Mouse (Mus musculus): Measurements from ENCODE around the gene Lrmda. TPM values are rescaled to one million over a fixed set of nuclear protein-coding genes. Genes with fewer than 3 reads are reported as not detected.

Gene Lrmda
- polyA plus RNA-seq, 1 experiment from 2014 or later = not detected

DNA sequence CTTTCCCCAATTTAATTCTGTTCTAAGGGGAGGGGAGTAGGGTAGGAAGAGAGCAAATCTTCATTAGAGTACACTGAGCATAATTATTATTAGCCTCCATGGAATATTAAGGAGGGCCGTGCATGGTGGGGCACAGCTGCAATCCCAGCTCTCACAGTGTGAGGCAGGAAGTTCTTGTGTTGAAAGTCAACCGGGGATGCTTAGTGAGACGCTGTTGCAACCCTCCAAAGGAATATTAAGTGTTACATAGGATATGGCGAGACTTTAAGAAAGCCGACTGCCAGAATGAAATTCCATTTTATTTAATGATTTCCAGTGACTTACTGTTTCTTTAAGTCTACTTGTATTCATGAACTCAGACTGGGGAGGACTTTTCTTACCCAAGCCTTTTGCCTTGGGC lies 23.9 kb downstream of the Lrmda start:
- Histone ChIP-seq H3K27ac (ENCODE audit: low read depth, low read length) (no peak overlapping the region), H3K4me3 (ENCODE audit: low read depth, low read length) (no peak overlapping the region), H3K4me1 (replicated peaks; ENCODE audit: control insufficient read depth, insufficient read depth, low read length) (peaks cover 3% of the 10 kb centered on the region; the same call in 1 of the 2 replicates), H3K36me3 (ENCODE audit: control insufficient read depth, insufficient read depth, low read length) (no peaks in the 10 kb centered on the region), H3K9me3 (ENCODE audit: control insufficient read depth, low read length) (no peaks in the 10 kb centered on the region), H3K9ac (ENCODE audit: low read length) (no peak overlapping the region), H3K4me2 (ENCODE audit: low read depth, low read length, severe bottlenecking) (no peak overlapping the region), H3K27me3 (ENCODE audit: control insufficient read depth, insufficient read depth, low read length) (peaks cover 8% of the 10 kb centered on the region)
- 85% methylated on average over 5 of the region's 5 CpGs for WGBS
- ATAC-seq (replicated peaks; ENCODE audit: low FRiP score) (no peak), DNase-seq (ENCODE audit: low spot score) (no peak)

DNA sequence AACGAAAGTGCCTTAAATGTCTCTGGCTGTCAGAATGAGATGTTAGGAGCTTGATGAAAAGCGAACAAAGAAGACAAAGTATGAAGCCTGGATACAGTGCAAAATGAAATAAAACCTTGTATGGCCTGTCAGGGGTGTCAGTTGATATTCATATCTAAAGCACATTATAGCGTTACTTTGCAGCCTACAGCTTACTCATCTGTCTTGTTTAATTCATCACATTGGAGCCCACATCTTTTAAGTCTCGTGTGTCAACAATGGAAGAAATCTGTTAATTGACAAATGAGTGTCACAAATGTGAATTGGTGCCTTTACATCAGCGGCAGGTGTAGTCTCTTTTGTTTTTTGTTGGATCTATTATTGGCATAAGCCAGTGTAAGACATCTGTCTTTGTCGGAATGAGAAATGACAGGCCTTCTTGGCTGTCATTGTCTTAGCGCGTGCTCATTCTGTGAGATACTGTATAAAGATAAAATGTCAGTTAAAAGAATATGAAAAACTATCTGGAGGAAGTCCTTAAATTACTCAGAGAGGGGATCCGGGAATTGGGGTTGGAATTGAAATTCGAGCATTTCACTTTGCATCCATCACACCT lies 26.8 kb downstream of the Lrmda start:
- DNase-seq (ENCODE audit: low spot score) (no peak), ATAC-seq (replicated peaks; ENCODE audit: low FRiP score) (no peak)
- Histone ChIP-seq H3K36me3 (ENCODE audit: control insufficient read depth, insufficient read depth, low read length) (no peaks in the 10 kb centered on the region), H3K4me1 (replicated peaks; ENCODE audit: control insufficient read depth, insufficient read depth, low read length) (no peaks in the 10 kb centered on the region), H3K9ac (ENCODE audit: low read length) (no peak overlapping the region), H3K27me3 (ENCODE audit: control insufficient read depth, insufficient read depth, low read length) (no peaks in the 10 kb centered on the region), H3K4me3 (ENCODE audit: low read depth, low read length) (no peak overlapping the region), H3K27ac (ENCODE audit: low read depth, low read length) (no peak overlapping the region), H3K4me2 (ENCODE audit: low read depth, low read length, severe bottlenecking) (no peak overlapping the region), H3K9me3 (ENCODE audit: control insufficient read depth, low read length) (no peaks in the 10 kb centered on the region)
- 89% methylated on average over 10 of the region's 10 CpGs for WGBS

- H3K4me1 ChIP-seq (replicated peaks; ENCODE audit: control insufficient read depth, insufficient read depth, low read length) = no peaks in the 10 kb centered on the region
- no peak overlapping the region for H3K4me2 ChIP-seq (ENCODE audit: low read depth, low read length, severe bottlenecking)
- 87% methylated on average over 18 of the region's 18 CpGs for WGBS
- no peak overlapping the region for H3K4me3 ChIP-seq (ENCODE audit: low read depth, low read length)
- H3K9ac ChIP-seq (ENCODE audit: low read length) = no peak overlapping the region
- H3K27me3 ChIP-seq (ENCODE audit: control insufficient read depth, insufficient read depth, low read length) = no peaks in the 10 kb centered on the region
- H3K36me3 ChIP-seq (ENCODE audit: control insufficient read depth, insufficient read depth, low read length) = no peaks in the 10 kb centered on the region
- no peaks in the 10 kb centered on the region for H3K9me3 ChIP-seq (ENCODE audit: control insufficient read depth, low read length)
- DNase-seq (ENCODE audit: low spot score) = peak; percentile 41
- no peak for ATAC-seq (replicated peaks; ENCODE audit: low FRiP score)
- H3K27ac ChIP-seq (ENCODE audit: low read depth, low read length) = no peak overlapping the region
Measured at GRCm38 (mm10) chr14:22048068-22048899, 28.8 kb downstream of the Lrmda start.

- no peak overlapping the region for H3K27ac ChIP-seq (ENCODE audit: low read depth, low read length)
- no peak overlapping the region for H3K9ac ChIP-seq (ENCODE audit: low read length)
- ATAC-seq (replicated peaks; ENCODE audit: low FRiP score) (no peak), DNase-seq (ENCODE audit: low spot score) (peak; percentile 38)
- no peak overlapping the region for H3K4me2 ChIP-seq (ENCODE audit: low read depth, low read length, severe bottlenecking)
- H3K9me3 ChIP-seq (ENCODE audit: control insufficient read depth, low read length) = no peaks in the 10 kb centered on the region
- H3K27me3 ChIP-seq (ENCODE audit: control insufficient read depth, insufficient read depth, low read length) = no peaks in the 10 kb centered on the region
- H3K36me3 ChIP-seq (ENCODE audit: control insufficient read depth, insufficient read depth, low read length) = no peaks in the 10 kb centered on the region
- no peak overlapping the region for H3K4me3 ChIP-seq (ENCODE audit: low read depth, low read length)
- no peaks in the 10 kb centered on the region for H3K4me1 ChIP-seq (replicated peaks; ENCODE audit: control insufficient read depth, insufficient read depth, low read length)
- WGBS = 65% methylated on average over 6 of the region's 6 CpGs
Measured at GRCm38 (mm10) chr14:22048900-22049199, 29.3 kb downstream of the Lrmda start.

DNA sequence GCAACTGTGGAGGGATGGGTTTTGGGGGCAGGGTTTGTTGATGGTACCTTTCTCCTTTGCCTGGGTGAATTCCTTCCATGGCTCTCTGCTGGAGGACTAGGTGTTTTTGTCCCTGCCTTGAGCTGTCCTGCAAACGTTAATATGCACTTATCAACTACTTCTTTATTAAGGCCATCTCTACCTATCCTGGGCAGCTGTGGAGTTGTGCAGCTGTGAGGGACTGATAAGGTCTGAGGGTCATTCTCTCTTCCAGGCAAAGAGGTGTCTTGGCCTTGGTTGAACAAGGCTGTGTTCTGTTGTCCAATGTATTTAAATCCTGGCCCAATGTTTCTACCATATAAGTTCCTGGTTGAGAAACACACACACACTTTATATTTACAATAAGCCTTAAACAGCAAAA lies 29.8 kb downstream of the Lrmda start:
- no peaks in the 10 kb centered on the region for H3K27me3 ChIP-seq (ENCODE audit: control insufficient read depth, insufficient read depth, low read length)
- H3K4me2 ChIP-seq (ENCODE audit: low read depth, low read length, severe bottlenecking) = no peak overlapping the region
- no peaks in the 10 kb centered on the region for H3K36me3 ChIP-seq (ENCODE audit: control insufficient read depth, insufficient read depth, low read length)
- no peak overlapping the region for H3K9ac ChIP-seq (ENCODE audit: low read length)
- DNase-seq (ENCODE audit: low spot score) (peak; percentile 13), ATAC-seq (replicated peaks; ENCODE audit: low FRiP score) (no peak)
- no peak overlapping the region for H3K27ac ChIP-seq (ENCODE audit: low read depth, low read length)
- H3K4me3 ChIP-seq (ENCODE audit: low read depth, low read length) = no peak overlapping the region
- WGBS = 68% methylated on average over 1 of the region's 1 CpGs
- H3K4me1 ChIP-seq (replicated peaks; ENCODE audit: control insufficient read depth, insufficient read depth, low read length) = no peaks in the 10 kb centered on the region
- no peaks in the 10 kb centered on the region for H3K9me3 ChIP-seq (ENCODE audit: control insufficient read depth, low read length)

- no peak for DNase-seq (ENCODE audit: low spot score)
- Histone ChIP-seq H3K4me2 (ENCODE audit: low read depth, low read length, severe bottlenecking) (no peak overlapping the region), H3K9me3 (ENCODE audit: control insufficient read depth, low read length) (no peaks in the 10 kb centered on the region)
Measured at GRCm38 (mm10) chr14:22051941-22052664, 32.6 kb downstream of the Lrmda start.

GRCm38 (mm10) chr14:22055630-22056029 lies 36.1 kb downstream of the Lrmda start:
- Histone ChIP-seq H3K27me3 (ENCODE audit: control insufficient read depth, insufficient read depth, low read length) (no peaks in the 10 kb centered on the region), H3K4me2 (ENCODE audit: low read depth, low read length, severe bottlenecking) (no peak overlapping the region), H3K9me3 (ENCODE audit: control insufficient read depth, low read length) (no peaks in the 10 kb centered on the region), H3K27ac (ENCODE audit: low read depth, low read length) (no peak overlapping the region), H3K36me3 (ENCODE audit: control insufficient read depth, insufficient read depth, low read length) (no peaks in the 10 kb centered on the region), H3K9ac (ENCODE audit: low read length) (no peak overlapping the region), H3K4me1 (replicated peaks; ENCODE audit: control insufficient read depth, insufficient read depth, low read length) (no peaks in the 10 kb centered on the region), H3K4me3 (ENCODE audit: low read depth, low read length) (no peak overlapping the region)
- 79% methylated on average over 8 of the region's 8 CpGs for WGBS
- ATAC-seq (replicated peaks; ENCODE audit: low FRiP score) (no peak), DNase-seq (ENCODE audit: low spot score) (no peak)

More at GRCm38 (mm10) chr14:22051941-22052664, 32.6 kb downstream of the Lrmda start:
- Histone ChIP-seq H3K36me3 (ENCODE audit: control insufficient read depth, insufficient read depth, low read length) (no peaks in the 10 kb centered on the region), H3K4me1 (replicated peaks; ENCODE audit: control insufficient read depth, insufficient read depth, low read length) (no peaks in the 10 kb centered on the region), H3K27me3 (ENCODE audit: control insufficient read depth, insufficient read depth, low read length) (no peaks in the 10 kb centered on the region), H3K4me3 (ENCODE audit: low read depth, low read length) (no peak overlapping the region), H3K9ac (ENCODE audit: low read length) (no peak overlapping the region), H3K27ac (ENCODE audit: low read depth, low read length) (no peak overlapping the region)
- no peak for ATAC-seq (replicated peaks; ENCODE audit: low FRiP score)
- WGBS = 86% methylated on average over 14 of the region's 14 CpGs

DNA sequence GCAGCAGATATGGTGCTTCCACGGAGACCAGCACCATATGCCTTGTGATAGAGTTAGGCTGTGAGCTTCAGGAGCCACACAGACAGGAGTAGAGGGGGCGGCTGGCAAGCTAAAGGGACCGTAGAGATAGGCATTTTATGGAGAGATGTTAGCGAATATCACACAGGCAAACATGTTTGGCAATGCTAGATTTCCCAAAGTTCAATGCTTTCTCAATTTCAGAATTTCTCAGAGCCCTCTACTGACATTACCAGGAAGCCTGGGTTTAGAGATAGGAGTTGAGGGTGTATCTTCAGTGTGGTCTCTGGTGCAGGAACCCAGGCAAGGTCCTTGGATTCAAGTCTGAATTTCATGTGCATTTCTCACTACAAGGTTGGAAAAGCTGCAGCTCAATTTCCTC lies 36.7 kb downstream of the Lrmda start:
- 82% methylated on average over 4 of the region's 4 CpGs for WGBS
- Histone ChIP-seq H3K36me3 (ENCODE audit: control insufficient read depth, insufficient read depth, low read length) (no peaks in the 10 kb centered on the region), H3K27me3 (ENCODE audit: control insufficient read depth, insufficient read depth, low read length) (0 out of 2 replicates have a peak, but pooled peaks cover 2% of the 10 kb centered on the region), H3K27ac (ENCODE audit: low read depth, low read length) (no peak overlapping the region), H3K4me2 (ENCODE audit: low read depth, low read length, severe bottlenecking) (no peak overlapping the region), H3K9me3 (ENCODE audit: control insufficient read depth, low read length) (no peaks in the 10 kb centered on the region), H3K4me1 (replicated peaks; ENCODE audit: control insufficient read depth, insufficient read depth, low read length) (no peaks in the 10 kb centered on the region), H3K9ac (ENCODE audit: low read length) (no peak overlapping the region), H3K4me3 (ENCODE audit: low read depth, low read length) (no peak overlapping the region)
- ATAC-seq (replicated peaks; ENCODE audit: low FRiP score) = no peak
- DNase-seq (ENCODE audit: low spot score) = no peak
